Mouse (Mus musculus): Measurements from ENCODE around the gene Gpr156. TPM values are rescaled to one million over a fixed set of nuclear protein-coding genes. Genes with fewer than 3 reads are reported as not detected.
A peak's percentile ranks its signal among the peaks of the same experiment; 100 is the strongest.

Gene Gpr156
- total and polyA plus RNA-seq, 2 experiments from 2014 or later = 0.10 to 0.34 TPM

DNA sequence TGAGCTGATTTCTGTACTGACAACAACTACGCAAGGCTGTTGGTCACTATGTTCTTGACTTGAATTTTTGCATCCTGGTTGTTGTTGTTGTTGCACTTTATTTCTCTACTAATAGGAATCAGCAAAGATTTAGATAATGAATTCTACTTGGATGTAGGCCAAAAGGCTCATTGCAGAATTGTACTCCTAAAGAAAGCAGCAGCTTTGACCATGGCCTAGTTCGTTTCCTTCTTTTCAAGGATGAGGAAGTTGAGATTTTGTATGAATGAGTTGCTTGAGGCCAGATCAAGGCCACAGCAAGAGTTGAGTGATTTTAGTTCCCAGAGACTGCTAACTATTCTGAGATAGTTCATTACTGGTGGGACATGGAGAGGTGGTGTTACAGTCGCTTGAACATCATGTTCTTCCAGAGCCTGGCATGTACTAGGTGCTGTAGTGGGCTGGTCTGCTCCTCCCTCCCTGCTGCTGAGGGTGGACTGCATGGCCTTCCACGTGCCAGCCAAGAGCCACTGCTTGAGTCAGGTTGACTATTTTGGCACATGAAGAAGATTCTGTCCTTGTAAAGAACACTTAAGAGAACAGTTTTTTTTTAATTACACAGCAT, 45.1 kb upstream of the Gpr156 start:
- Histone ChIP-seq H3K27me3 (ENCODE audit: control insufficient read depth, insufficient read depth, low read length) (no peaks in the 10 kb centered on the region), H3K27ac (ENCODE audit: low read depth) (peak overlapping the region; percentile 72), H3K9ac (replicated peaks; ENCODE audit: low read depth, low read length) (no peak overlapping the region), H3K36me3 (replicated peaks; ENCODE audit: control insufficient read depth, insufficient read depth, low read length) (no peaks in the 10 kb centered on the region), H3K4me3 (ENCODE audit: low read depth, low read length) (0 out of 2 replicates have a peak overlapping the region, but pooled peaks have one; percentile 5), H3K9me3 (replicated peaks; ENCODE audit: control insufficient read depth, low read length) (no peaks in the 10 kb centered on the region), H3K4me2 (ENCODE audit: low read depth, low read length) (peak overlapping the region; percentile 46), H3K4me1 (ENCODE audit: control insufficient read depth, insufficient read depth) (peaks cover 37% of the 10 kb centered on the region)
- DNase-seq (ENCODE audit: low spot score) (peak; percentile 79), ATAC-seq (ENCODE audit: insufficient read depth, low read depth) (peak; percentile 68)
- TF ChIP-seq EP300 (IDR thresholded peaks at IDR 0.05; ENCODE audit: low read depth) = no peak
- TF ChIP-seq CTCF (IDR thresholded peaks at IDR 0.05; ENCODE audit: low read depth) = no peak
- 39% methylated on average over 4 of the region's 4 CpGs for WGBS

DNA sequence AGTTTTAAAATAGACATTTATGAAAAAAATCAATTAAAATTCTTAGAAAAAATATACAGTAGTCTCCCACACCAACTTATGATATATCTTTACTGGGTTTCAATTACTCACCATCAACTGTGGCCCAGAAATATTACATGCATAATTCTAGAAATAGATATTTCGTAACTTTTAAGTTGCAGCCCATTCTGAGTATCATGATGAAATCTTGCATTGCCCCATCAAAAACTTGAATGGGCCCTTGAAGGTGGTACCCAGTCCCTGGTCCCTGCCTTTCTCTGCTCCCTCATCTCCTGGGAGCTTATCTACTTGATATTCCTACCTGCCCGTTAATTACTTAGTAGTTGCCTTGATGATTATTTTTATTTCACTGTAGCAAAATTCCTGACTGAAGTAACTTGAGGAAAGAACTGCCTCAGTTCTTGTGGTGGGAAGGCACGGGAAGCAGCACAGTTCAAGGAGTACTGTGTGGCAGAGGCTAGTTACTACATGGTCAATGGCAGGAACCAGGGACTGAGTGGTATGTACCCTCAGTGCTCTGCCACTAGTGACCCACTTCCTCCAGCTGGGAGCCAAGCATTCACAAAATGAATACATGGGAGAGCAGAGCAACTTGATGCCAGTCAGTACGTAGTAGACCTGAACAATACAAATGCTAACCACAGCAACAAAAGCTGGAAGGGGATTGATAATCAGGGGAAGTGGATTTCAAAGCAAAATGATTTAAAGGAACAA, 41.6 kb upstream of the Gpr156 start:
- Histone ChIP-seq H3K27ac (ENCODE audit: low read depth) (no peak overlapping the region), H3K9ac (replicated peaks; ENCODE audit: low read depth, low read length) (no peak overlapping the region), H3K4me3 (ENCODE audit: low read depth, low read length) (no peak overlapping the region), H3K36me3 (replicated peaks; ENCODE audit: control insufficient read depth, insufficient read depth, low read length) (peaks cover 21% of the 10 kb centered on the region), H3K9me3 (replicated peaks; ENCODE audit: control insufficient read depth, low read length) (no peaks in the 10 kb centered on the region), H3K27me3 (ENCODE audit: control insufficient read depth, insufficient read depth, low read length) (no peaks in the 10 kb centered on the region), H3K4me2 (ENCODE audit: low read depth, low read length) (no peak overlapping the region), H3K4me1 (ENCODE audit: control insufficient read depth, insufficient read depth) (peaks cover 30% of the 10 kb centered on the region)
- DNase-seq (ENCODE audit: low spot score) (no peak), ATAC-seq (ENCODE audit: insufficient read depth, low read depth) (no peak)
- TF ChIP-seq CTCF (IDR thresholded peaks at IDR 0.05; ENCODE audit: low read depth) (no peak), EP300 (IDR thresholded peaks at IDR 0.05; ENCODE audit: low read depth) (no peak)
- 68% methylated on average over 4 of the region's 4 CpGs for WGBS

DNA sequence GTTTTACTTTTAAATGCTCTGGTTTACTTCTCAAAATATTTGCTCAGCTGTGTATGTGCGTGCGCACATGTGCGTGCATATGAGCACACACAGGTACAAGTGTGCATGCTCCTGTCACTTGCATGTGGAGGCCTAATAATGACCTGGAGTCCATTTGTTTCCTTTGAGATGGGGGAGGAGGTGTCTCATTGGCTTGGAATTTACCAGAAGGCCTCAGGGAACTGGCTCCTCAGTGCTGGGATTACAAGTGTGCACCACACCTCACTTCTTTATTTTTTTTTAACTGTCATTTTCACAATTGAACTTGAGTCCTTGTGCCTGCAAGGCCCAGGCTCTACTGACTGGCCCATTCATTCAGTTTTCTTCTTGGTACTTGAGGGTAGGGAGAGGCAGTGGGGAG, 38.9 kb upstream of the Gpr156 start:
- H3K4me1 ChIP-seq (ENCODE audit: control insufficient read depth, insufficient read depth) = peaks cover 11% of the 10 kb centered on the region
- no peaks in the 10 kb centered on the region for H3K27me3 ChIP-seq (ENCODE audit: control insufficient read depth, insufficient read depth, low read length)
- DNase-seq (ENCODE audit: low spot score) (no peak), ATAC-seq (ENCODE audit: insufficient read depth, low read depth) (no peak)
- H3K4me3 ChIP-seq (ENCODE audit: low read depth, low read length) = no peak overlapping the region
- no peak overlapping the region for H3K4me2 ChIP-seq (ENCODE audit: low read depth, low read length)
- no peak overlapping the region for H3K9ac ChIP-seq (replicated peaks; ENCODE audit: low read depth, low read length)
- WGBS = 98% methylated on average over 3 of the region's 3 CpGs
- no peaks in the 10 kb centered on the region for H3K9me3 ChIP-seq (replicated peaks; ENCODE audit: control insufficient read depth, low read length)
- peaks cover 43% of the 10 kb centered on the region for H3K36me3 ChIP-seq (replicated peaks; ENCODE audit: control insufficient read depth, insufficient read depth, low read length)
- TF ChIP-seq CTCF (IDR thresholded peaks at IDR 0.05; ENCODE audit: low read depth) (no peak), EP300 (IDR thresholded peaks at IDR 0.05; ENCODE audit: low read depth) (no peak)
- H3K27ac ChIP-seq (ENCODE audit: low read depth) = no peak overlapping the region

DNA sequence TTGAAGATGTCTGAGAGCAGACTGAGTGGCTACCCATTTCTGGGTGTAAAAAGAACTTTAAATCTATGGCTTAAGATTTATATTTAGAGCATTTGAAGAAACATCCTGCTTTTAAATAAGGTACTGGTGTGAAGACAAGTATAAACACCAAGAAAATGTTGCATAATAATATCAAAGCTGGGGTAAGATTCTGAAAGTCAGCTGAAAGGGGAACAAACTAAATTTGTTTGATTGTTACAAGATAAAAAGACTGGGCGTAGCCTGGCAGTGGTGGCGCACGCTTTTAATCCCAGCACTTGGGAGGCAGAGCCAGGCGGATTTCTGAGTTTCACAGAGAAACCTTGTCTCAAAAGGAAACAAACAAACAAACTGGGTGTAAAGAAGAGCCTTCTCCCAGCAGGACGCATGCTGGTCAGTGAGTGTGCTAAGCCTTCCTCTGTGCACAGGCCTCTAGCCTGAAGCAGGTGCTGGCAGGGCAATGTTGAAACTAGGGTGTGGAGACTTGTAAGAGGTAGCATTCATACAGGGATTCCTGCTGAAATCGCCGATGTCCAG, 37.3 kb upstream of the Gpr156 start:
- Histone ChIP-seq H3K9me3 (replicated peaks; ENCODE audit: control insufficient read depth, low read length) (no peaks in the 10 kb centered on the region), H3K9ac (replicated peaks; ENCODE audit: low read depth, low read length) (no peak overlapping the region), H3K4me2 (ENCODE audit: low read depth, low read length) (no peak overlapping the region), H3K4me1 (ENCODE audit: control insufficient read depth, insufficient read depth) (peaks cover 8% of the 10 kb centered on the region), H3K4me3 (ENCODE audit: low read depth, low read length) (no peak overlapping the region), H3K27me3 (ENCODE audit: control insufficient read depth, insufficient read depth, low read length) (no peaks in the 10 kb centered on the region), H3K27ac (ENCODE audit: low read depth) (no peak overlapping the region), H3K36me3 (replicated peaks; ENCODE audit: control insufficient read depth, insufficient read depth, low read length) (peaks cover 58% of the 10 kb centered on the region)
- DNase-seq (ENCODE audit: low spot score) (no peak), ATAC-seq (ENCODE audit: insufficient read depth, low read depth) (no peak)
- WGBS = 87% methylated on average over 7 of the region's 7 CpGs
- TF ChIP-seq EP300 (IDR thresholded peaks at IDR 0.05; ENCODE audit: low read depth) (no peak), CTCF (IDR thresholded peaks at IDR 0.05; ENCODE audit: low read depth) (no peak)

DNA sequence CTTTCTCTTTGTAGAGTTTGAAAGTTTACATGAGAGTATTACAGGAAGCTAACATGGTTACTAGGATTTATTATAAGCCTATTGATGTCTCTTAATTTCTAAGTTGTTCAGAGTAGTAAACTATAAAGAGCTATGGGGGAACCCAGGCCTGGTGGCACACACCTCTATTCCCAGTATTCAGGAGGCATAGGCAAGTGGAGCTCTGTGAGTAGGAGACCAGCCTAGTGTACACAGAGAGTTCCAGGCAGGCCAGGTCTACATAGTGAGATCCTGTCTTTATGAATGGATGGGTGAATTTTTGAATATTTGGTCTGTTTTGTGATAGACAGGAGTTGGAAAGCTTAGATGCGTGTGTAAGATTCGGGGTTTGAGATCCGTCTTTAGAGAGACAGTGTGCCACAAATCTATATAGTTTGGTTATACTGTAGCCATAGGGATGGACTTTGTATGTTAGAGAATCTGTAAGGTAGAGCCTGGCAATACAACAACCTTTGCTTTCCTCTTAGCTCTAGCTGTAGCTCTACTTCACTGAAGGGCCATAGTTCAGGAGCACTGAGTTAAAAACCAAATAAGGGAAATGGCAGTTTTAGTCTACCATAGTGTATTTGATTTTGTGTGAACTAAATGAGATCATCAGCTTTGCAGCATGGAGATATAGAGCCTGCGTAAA, 36.4 kb upstream of the Gpr156 start:
- peaks cover 4% of the 10 kb centered on the region for H3K4me1 ChIP-seq (ENCODE audit: control insufficient read depth, insufficient read depth)
- H3K27ac ChIP-seq (ENCODE audit: low read depth) = no peak overlapping the region
- H3K27me3 ChIP-seq (ENCODE audit: control insufficient read depth, insufficient read depth, low read length) = no peaks in the 10 kb centered on the region
- no peak for DNase-seq (ENCODE audit: low spot score)
- no peak overlapping the region for H3K4me3 ChIP-seq (ENCODE audit: low read depth, low read length)
- ATAC-seq (ENCODE audit: insufficient read depth, low read depth) = no peak
- peaks cover 58% of the 10 kb centered on the region for H3K36me3 ChIP-seq (replicated peaks; ENCODE audit: control insufficient read depth, insufficient read depth, low read length)
- H3K4me2 ChIP-seq (ENCODE audit: low read depth, low read length) = no peak overlapping the region
- 95% methylated on average over 4 of the region's 4 CpGs for WGBS
- TF ChIP-seq CTCF (IDR thresholded peaks at IDR 0.05; ENCODE audit: low read depth) (no peak), EP300 (IDR thresholded peaks at IDR 0.05; ENCODE audit: low read depth) (no peak)
- H3K9me3 ChIP-seq (replicated peaks; ENCODE audit: control insufficient read depth, low read length) = no peaks in the 10 kb centered on the region
- H3K9ac ChIP-seq (replicated peaks; ENCODE audit: low read depth, low read length) = no peak overlapping the region

Data from heart, postnatal 0 days (tissue).